Mouse (Mus musculus): ENCODE data around the gene Eci3. TPM values are rescaled to one million over a fixed set of nuclear protein-coding genes. Genes with fewer than 3 reads are reported as not detected.
"Not testable (repeated sequence)": the region's sequence is repeated elsewhere in the genome, so short reads cannot be mapped to it uniquely, and the experiment has no call there.

Gene Eci3
- polyA plus RNA-seq, 1 experiment from 2014 or later = 0.55 TPM

GRCm38 (mm10) chr13:34956901-34957300 is 6.7 kb downstream of the Eci3 start:
- Histone ChIP-seq H3K4me3 (ENCODE audit: low read length) (no peak overlapping the region), H3K36me3 (ENCODE audit: control insufficient read depth, insufficient read depth, low read length) (no peaks in the 10 kb centered on the region), H3K4me2 (ENCODE audit: low read depth, low read length) (no peak overlapping the region), H3K9ac (ENCODE audit: low read length) (no peak overlapping the region), H3K4me1 (replicated peaks; ENCODE audit: control insufficient read depth, insufficient read depth, low read length) (no peaks in the 10 kb centered on the region), H3K9me3 (ENCODE audit: control insufficient read depth, low read length) (no peaks in the 10 kb centered on the region), H3K27me3 (ENCODE audit: control insufficient read depth, insufficient read depth, low read depth, low read length) (no peaks in the 10 kb centered on the region), H3K27ac (ENCODE audit: low read length) (no peak overlapping the region)
- no peak for ATAC-seq (ENCODE audit: low read depth)
- WGBS = 64% methylated on average over 4 of the region's 4 CpGs

- ATAC-seq (ENCODE audit: low read depth); H3K9ac ChIP-seq (ENCODE audit: low read length); H3K9me3 ChIP-seq (ENCODE audit: control insufficient read depth, low read length); H3K36me3 ChIP-seq (ENCODE audit: control insufficient read depth, insufficient read depth, low read length); H3K4me1 ChIP-seq (replicated peaks; ENCODE audit: control insufficient read depth, insufficient read depth, low read length); H3K27ac ChIP-seq (ENCODE audit: low read length); H3K27me3 ChIP-seq (ENCODE audit: control insufficient read depth, insufficient read depth, low read depth, low read length); H3K4me3 ChIP-seq (ENCODE audit: low read length); H3K4me2 ChIP-seq (ENCODE audit: low read depth, low read length): not testable (repeated sequence)
- WGBS = 82% methylated on average over 2 of the region's 2 CpGs
These were observed 12.2 kb downstream of the Eci3 start for GRCm38 (mm10) chr13:34951437-34951836.

- Histone ChIP-seq H3K4me2 (ENCODE audit: low read depth, low read length) (no peak overlapping the region), H3K9ac (ENCODE audit: low read length) (no peak overlapping the region), H3K36me3 (ENCODE audit: control insufficient read depth, insufficient read depth, low read length) (no peaks in the 10 kb centered on the region), H3K4me1 (replicated peaks; ENCODE audit: control insufficient read depth, insufficient read depth, low read length) (no peaks in the 10 kb centered on the region), H3K27ac (ENCODE audit: low read length) (no peak overlapping the region), H3K9me3 (ENCODE audit: control insufficient read depth, low read length) (no peaks in the 10 kb centered on the region), H3K27me3 (ENCODE audit: control insufficient read depth, insufficient read depth, low read depth, low read length) (no peaks in the 10 kb centered on the region), H3K4me3 (ENCODE audit: low read length) (no peak overlapping the region)
- no peak for ATAC-seq (ENCODE audit: low read depth)
These were observed 21.2 kb downstream of the Eci3 start for GRCm38 (mm10) chr13:34942370-34942769.

GRCm38 (mm10) chr13:34934931-34935644 is 28.5 kb downstream of the Eci3 start:
- H3K36me3 ChIP-seq (ENCODE audit: control insufficient read depth, insufficient read depth, low read length) = no peaks in the 10 kb centered on the region
- H3K4me3 ChIP-seq (ENCODE audit: low read length) = no peak overlapping the region
- no peak for ATAC-seq (ENCODE audit: low read depth)
- no peaks in the 10 kb centered on the region for H3K4me1 ChIP-seq (replicated peaks; ENCODE audit: control insufficient read depth, insufficient read depth, low read length)
- H3K27ac ChIP-seq (ENCODE audit: low read length) = no peak overlapping the region
- no peaks in the 10 kb centered on the region for H3K9me3 ChIP-seq (ENCODE audit: control insufficient read depth, low read length)
- no peak overlapping the region for H3K4me2 ChIP-seq (ENCODE audit: low read depth, low read length)
- 69% methylated on average over 10 of the region's 10 CpGs for WGBS
- no peaks in the 10 kb centered on the region for H3K27me3 ChIP-seq (ENCODE audit: control insufficient read depth, insufficient read depth, low read depth, low read length)
- no peak overlapping the region for H3K9ac ChIP-seq (ENCODE audit: low read length)

DNA sequence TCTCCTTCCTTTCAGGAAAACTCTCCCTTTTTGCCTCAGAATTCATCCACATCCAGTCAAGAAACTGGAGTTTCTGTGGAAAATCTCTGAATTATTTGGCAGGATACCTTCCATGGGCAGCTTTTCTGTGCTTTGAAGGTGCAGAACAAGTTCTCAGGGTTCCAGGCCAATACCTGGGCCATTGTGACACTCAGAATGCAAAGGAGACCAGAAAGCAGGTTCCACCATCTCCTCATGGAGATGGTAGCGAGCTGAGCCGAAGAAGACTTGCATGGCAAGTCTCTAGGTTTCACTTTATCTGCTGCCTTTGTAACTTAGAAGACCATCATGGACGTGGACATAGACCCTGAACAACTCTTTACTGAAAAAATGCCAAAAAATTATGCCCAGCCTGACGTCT is 39.4 kb downstream of the Eci3 start, which contains the start of the genes Fam217a and 4933417A18Rik:
Fam217a (minus strand) TSS at position 101 of the 400 bp plus-strand sequence.
4933417A18Rik (plus strand) TSS at position 200 of the 400 bp plus-strand sequence.
- Histone ChIP-seq H3K27ac (ENCODE audit: low read length) (no peak within 1 kb of the TSS), H3K4me1 (replicated peaks; ENCODE audit: control insufficient read depth, insufficient read depth, low read length) (no peaks in the 10 kb centered on the region), H3K9ac (ENCODE audit: low read length) (no peak within 1 kb of the TSS), H3K4me3 (ENCODE audit: low read length) (no peak within 1 kb of the TSS), H3K36me3 (ENCODE audit: control insufficient read depth, insufficient read depth, low read length) (no peaks in the 10 kb centered on the region), H3K27me3 (ENCODE audit: control insufficient read depth, insufficient read depth, low read depth, low read length) (no peaks in the 10 kb centered on the region), H3K9me3 (ENCODE audit: control insufficient read depth, low read length) (no peaks in the 10 kb centered on the region), H3K4me2 (ENCODE audit: low read depth, low read length) (no peak within 1 kb of the TSS)
- no peak for ATAC-seq (ENCODE audit: low read depth)
- 70% methylated on average over 4 of the region's 4 CpGs for whole genome bisulfite sequencing

GRCm38 (mm10) chr13:34916520-34917167 is 47.0 kb downstream of the Eci3 start:
- Histone ChIP-seq H3K4me3 (ENCODE audit: low read length) (peak overlapping the region; percentile 45), H3K9ac (ENCODE audit: low read length) (peak overlapping the region; percentile 61), H3K4me1 (replicated peaks; ENCODE audit: control insufficient read depth, insufficient read depth, low read length) (no peaks in the 10 kb centered on the region; the same call in 1 of the 2 replicates), H3K36me3 (ENCODE audit: control insufficient read depth, insufficient read depth, low read length) (no peaks in the 10 kb centered on the region), H3K27ac (ENCODE audit: low read length) (no peak overlapping the region), H3K9me3 (ENCODE audit: control insufficient read depth, low read length) (no peaks in the 10 kb centered on the region), H3K27me3 (ENCODE audit: control insufficient read depth, insufficient read depth, low read depth, low read length) (no peaks in the 10 kb centered on the region), H3K4me2 (ENCODE audit: low read depth, low read length) (peak overlapping the region; percentile 73)
- peak; percentile 71 for ATAC-seq (ENCODE audit: low read depth)
- 22% methylated on average over 36 of the region's 37 CpGs for WGBS

DNA sequence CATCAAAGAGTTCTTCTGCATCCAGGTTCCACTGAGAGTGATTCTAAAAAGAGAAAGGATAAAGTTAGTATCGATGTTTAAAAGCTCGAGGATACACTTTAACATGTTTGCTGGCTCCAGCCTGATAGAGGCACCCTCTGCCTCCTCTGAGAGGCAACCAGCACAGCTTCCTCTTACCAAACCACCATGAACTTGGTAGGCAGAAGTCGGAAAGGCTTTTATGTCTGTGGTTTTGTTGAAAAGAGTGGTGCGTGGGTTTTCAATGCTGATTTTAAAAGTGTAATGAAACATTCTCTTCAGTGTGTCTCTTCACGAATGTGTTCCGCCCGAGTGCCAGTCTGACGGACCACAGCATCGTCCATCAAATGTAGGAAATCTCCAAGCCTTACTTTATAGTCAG is 49.0 kb downstream of the Eci3 start:
- 82% methylated on average over 9 of the region's 9 CpGs for WGBS
- Histone ChIP-seq H3K9ac (ENCODE audit: low read length) (no peak overlapping the region), H3K9me3 (ENCODE audit: control insufficient read depth, low read length) (no peaks in the 10 kb centered on the region), H3K36me3 (ENCODE audit: control insufficient read depth, insufficient read depth, low read length) (no peaks in the 10 kb centered on the region), H3K4me2 (ENCODE audit: low read depth, low read length) (no peak overlapping the region), H3K27ac (ENCODE audit: low read length) (no peak overlapping the region), H3K4me1 (replicated peaks; ENCODE audit: control insufficient read depth, insufficient read depth, low read length) (no peaks in the 10 kb centered on the region; the same call in 1 of the 2 replicates), H3K4me3 (ENCODE audit: low read length) (no peak overlapping the region), H3K27me3 (ENCODE audit: control insufficient read depth, insufficient read depth, low read depth, low read length) (no peaks in the 10 kb centered on the region)
- no peak for ATAC-seq (ENCODE audit: low read depth)

Other genes starting within 250 kb of the Eci3 start
- gene Fam50b, start 229.0 kb downstream of the Eci3 start, polyA plus RNA-seq (2015; fragmentation: Nextera tagmentation; extraction: Ambion mirVana) = not detected in 2 replicates
- 65.2 and 70.6 TPM in 2 replicates for gene Prpf4b, start 88.5 kb downstream of the Eci3 start, polyA plus RNA-seq (2015; fragmentation: Nextera tagmentation; extraction: Ambion mirVana)
- 1.7 and 1.9 TPM in 2 replicates for gene Fam217a, start 39.5 kb downstream of the Eci3 start, polyA plus RNA-seq (2015; fragmentation: Nextera tagmentation; extraction: Ambion mirVana)
- gene 4933417A18Rik, start 39.4 kb downstream of the Eci3 start, polyA plus RNA-seq (2015; fragmentation: Nextera tagmentation; extraction: Ambion mirVana) = not detected in 2 replicates
- gene Eci2, start 63.3 kb upstream of the Eci3 start, polyA plus RNA-seq (2015; fragmentation: Nextera tagmentation; extraction: Ambion mirVana) = 147 and 155 TPM in 2 replicates

Measured in lung, embryonic 16.5 days (tissue).